Mouse (Mus musculus) forebrain, embryonic 14.5 days (tissue): ENCODE data around the gene Bmp3. TPM values are rescaled to one million over a fixed set of nuclear protein-coding genes. Genes with fewer than 3 reads are reported as not detected.

ENCODE experiments used
- ATAC-seq: fragments of 200-750 bp; cut with Nextera tagmentation; 2 replicates; pipeline ENCODE4 v1.8.0; 2017; ENCODE audit warnings: mild to moderate bottlenecking, moderate library complexity
- DNase-seq: peaks from one replicate; pipeline ENCODE4 v3.0.0-alpha.2; 2015; ENCODE audit warnings: low spot score
- H3K27ac ChIP-seq: fragments of 300-500 bp; sonication (generic); 2 replicates; pipeline ENCODE4 v1.5.1; 2014; ENCODE audit warnings: low read depth, mild to moderate bottlenecking, control low read depth, low read length, moderate library complexity
- H3K27me3 ChIP-seq: fragments of 300-500 bp; sonication (generic); replicated peaks from 2 replicates; pipeline ENCODE4 v1.6.1; 2014; ENCODE audit warnings: low read length, control low read depth, mixed read lengths; ENCODE audit not compliant: control insufficient read depth, insufficient read depth
- H3K36me3 ChIP-seq: fragments of 300-500 bp; sonication (generic); 2 replicates; pipeline ENCODE4 v1.6.1; 2014; ENCODE audit warnings: low read length, control low read depth; ENCODE audit not compliant: control insufficient read depth, insufficient read depth
- H3K4me1 ChIP-seq: fragments of 300-500 bp; sonication (generic); 2 replicates; pipeline ENCODE4 v1.6.1; 2014; ENCODE audit warnings: antibody characterized with exemption, low read length, control low read depth; ENCODE audit not compliant: control insufficient read depth, insufficient read depth
- H3K4me2 ChIP-seq: fragments of 300-500 bp; sonication (generic); 2 replicates; pipeline ENCODE4 v1.6.1; 2014; ENCODE audit warnings: mild to moderate bottlenecking, control low read depth, low read length
- H3K4me3 ChIP-seq: fragments of 300-500 bp; sonication (generic); 2 replicates; pipeline ENCODE4 v1.5.1; 2014; ENCODE audit warnings: low read depth, low read length, control low read depth
- H3K9ac ChIP-seq: fragments of 300-500 bp; sonication (generic); 2 replicates; pipeline ENCODE4 v1.6.1; 2014; ENCODE audit warnings: mild to moderate bottlenecking, low read length, control low read depth, moderate library complexity
- H3K9me3 ChIP-seq: fragments of 300-500 bp; sonication (generic); replicated peaks from 2 replicates; pipeline ENCODE4 v1.6.1; 2016; ENCODE audit warnings: low read length, control low read depth, mixed read lengths; ENCODE audit not compliant: control insufficient read depth
- WGBS: fragments of 180-500 bp; shearing (Covaris S2); extraction: QIAGEN DNeasy Blood & Tissue Kit; methylation state at CpG from one replicate; pipeline ENCODE4 v1.1.7; 2014; 5-methylcytosine and 5-hydroxymethylcytosine counted together
- polyA plus RNA-seq: library from polyadenylated mRNA; unstranded; fragments of >200 nt; fragmentation: Nextera tagmentation; extraction: Ambion mirVana; gene quantifications from 2 replicates; pipeline ENCODE4 v1.2.1, GENCODE M21; 2014

The Bmp3 gene
- 1.6 and 1.7 TPM in 2 replicates for polyA plus RNA-seq

GRCm38 (mm10) chr5:98854264-98854626 is at the start of gene Bmp3:
Gene Bmp3, plus strand, starts transcription at chr5:98854415.
- H3K36me3 ChIP-seq: no peaks in the 10 kb centered on the region
- H3K27me3 ChIP-seq: peaks cover 17% of the 10 kb centered on the region
- DNase-seq: peak; percentile 47
- H3K27ac ChIP-seq: no peak within 1 kb of the TSS
- 3% methylated on average over 10 of the region's 10 CpGs for WGBS
- peak within 1 kb of the TSS; percentile 58 for H3K4me3 ChIP-seq
- ATAC-seq: peak; percentile 76
- peak within 1 kb of the TSS; percentile 68 for H3K9ac ChIP-seq
- no peaks in the 10 kb centered on the region for H3K9me3 ChIP-seq
- H3K4me1 ChIP-seq: 0 out of 2 replicates have a peak, but pooled peaks cover 3% of the 10 kb centered on the region
- peak within 1 kb of the TSS; percentile 100 for H3K4me2 ChIP-seq

- DNase-seq: no peak
- Histone ChIP-seq H3K27ac (no peak overlapping the region), H3K9ac (no peak overlapping the region), H3K36me3 (no peaks in the 10 kb centered on the region), H3K27me3 (no peaks in the 10 kb centered on the region), H3K4me2 (no peak overlapping the region), H3K4me3 (no peak overlapping the region), H3K9me3 (no peaks in the 10 kb centered on the region), H3K4me1 (0 out of 2 replicates have a peak, but pooled peaks cover 4% of the 10 kb centered on the region)
- no peak for ATAC-seq
- 88% methylated on average over 6 of the region's 6 CpGs for WGBS
Measured at GRCm38 (mm10) chr5:98804761-98805160, 49.5 kb upstream of the Bmp3 start.

GRCm38 (mm10) chr5:98806492-98806891 is 47.7 kb upstream of the Bmp3 start:
- H3K27me3 ChIP-seq: no peaks in the 10 kb centered on the region
- no peak for ATAC-seq
- no peak overlapping the region for H3K9ac ChIP-seq
- H3K27ac ChIP-seq: no peak overlapping the region
- no peak overlapping the region for H3K4me3 ChIP-seq
- no peak for DNase-seq
- 0 out of 2 replicates have a peak, but pooled peaks cover 2% of the 10 kb centered on the region for H3K4me1 ChIP-seq
- no peaks in the 10 kb centered on the region for H3K9me3 ChIP-seq
- 95% methylated on average over 4 of the region's 4 CpGs for WGBS
- no peaks in the 10 kb centered on the region for H3K36me3 ChIP-seq
- no peak overlapping the region for H3K4me2 ChIP-seq

- no peak for ATAC-seq
- 88% methylated on average over 7 of the region's 7 CpGs for WGBS
Measured at GRCm38 (mm10) chr5:98807022-98807421, 47.2 kb upstream of the Bmp3 start.

GRCm38 (mm10) chr5:98807953-98808352 is 46.3 kb upstream of the Bmp3 start:
- Histone ChIP-seq H3K4me3 (no peak overlapping the region), H3K36me3 (no peaks in the 10 kb centered on the region), H3K9ac (no peak overlapping the region), H3K9me3 (no peaks in the 10 kb centered on the region), H3K27me3 (no peaks in the 10 kb centered on the region), H3K4me2 (no peak overlapping the region), H3K27ac (no peak overlapping the region), H3K4me1 (no peaks in the 10 kb centered on the region)
- WGBS: 82% methylated on average over 9 of the region's 9 CpGs
- DNase-seq (no peak), ATAC-seq (no peak)

More at GRCm38 (mm10) chr5:98807022-98807421, 47.2 kb upstream of the Bmp3 start:
- Histone ChIP-seq H3K4me1 (no peaks in the 10 kb centered on the region), H3K27me3 (no peaks in the 10 kb centered on the region), H3K4me2 (no peak overlapping the region), H3K27ac (no peak overlapping the region), H3K36me3 (no peaks in the 10 kb centered on the region), H3K9me3 (no peaks in the 10 kb centered on the region), H3K9ac (no peak overlapping the region), H3K4me3 (no peak overlapping the region)
- no peak for DNase-seq

- H3K4me3 ChIP-seq: no peak overlapping the region
- H3K9ac ChIP-seq: no peak overlapping the region
- ATAC-seq: no peak
- H3K9me3 ChIP-seq: no peaks in the 10 kb centered on the region
- H3K4me1 ChIP-seq: no peaks in the 10 kb centered on the region
- no peak overlapping the region for H3K27ac ChIP-seq
- DNase-seq: no peak
- no peaks in the 10 kb centered on the region for H3K36me3 ChIP-seq
- WGBS: 100% methylated on average over 1 of the region's 1 CpGs
- H3K27me3 ChIP-seq: no peaks in the 10 kb centered on the region
- H3K4me2 ChIP-seq: no peak overlapping the region
Measured at GRCm38 (mm10) chr5:98812380-98812779, 41.8 kb upstream of the Bmp3 start.

- no peak for DNase-seq
- H3K4me1 ChIP-seq: no peaks in the 10 kb centered on the region
- H3K4me2 ChIP-seq: no peak overlapping the region
- no peak for ATAC-seq
- H3K27me3 ChIP-seq: no peaks in the 10 kb centered on the region
- H3K9ac ChIP-seq: no peak overlapping the region
- 81% methylated on average over 1 of the region's 1 CpGs for WGBS
- H3K27ac ChIP-seq: no peak overlapping the region
- H3K4me3 ChIP-seq: no peak overlapping the region
- H3K36me3 ChIP-seq: no peaks in the 10 kb centered on the region
- H3K9me3 ChIP-seq: no peaks in the 10 kb centered on the region
Measured at GRCm38 (mm10) chr5:98815269-98815668, 38.9 kb upstream of the Bmp3 start.

- no peak overlapping the region for H3K4me3 ChIP-seq
- no peak overlapping the region for H3K4me2 ChIP-seq
- H3K27ac ChIP-seq: no peak overlapping the region
- DNase-seq: no peak
- H3K9me3 ChIP-seq: no peaks in the 10 kb centered on the region
- ATAC-seq: no peak
- no peak overlapping the region for H3K9ac ChIP-seq
- WGBS: 89% methylated on average over 9 of the region's 9 CpGs
- no peaks in the 10 kb centered on the region for H3K27me3 ChIP-seq
- H3K36me3 ChIP-seq: no peaks in the 10 kb centered on the region
- H3K4me1 ChIP-seq: no peaks in the 10 kb centered on the region
Measured at GRCm38 (mm10) chr5:98833760-98834159, 20.5 kb upstream of the Bmp3 start.

- Histone ChIP-seq H3K9ac (no peak overlapping the region), H3K27me3 (no peaks in the 10 kb centered on the region), H3K9me3 (no peaks in the 10 kb centered on the region), H3K4me1 (no peaks in the 10 kb centered on the region), H3K4me3 (no peak overlapping the region), H3K4me2 (no peak overlapping the region), H3K27ac (no peak overlapping the region), H3K36me3 (no peaks in the 10 kb centered on the region)
- ATAC-seq: no peak
- WGBS: 85% methylated on average over 6 of the region's 6 CpGs
- DNase-seq: no peak
Measured at GRCm38 (mm10) chr5:98834300-98834699, 19.9 kb upstream of the Bmp3 start.
